Mouse (Mus musculus): ENCODE data around the gene Acadl. TPM values are rescaled to one million over a fixed set of nuclear protein-coding genes. Genes with fewer than 3 reads are reported as not detected.

Acadl gene
- polyA plus RNA-seq, 2 experiments = 34.8 to 105 TPM

DNA sequence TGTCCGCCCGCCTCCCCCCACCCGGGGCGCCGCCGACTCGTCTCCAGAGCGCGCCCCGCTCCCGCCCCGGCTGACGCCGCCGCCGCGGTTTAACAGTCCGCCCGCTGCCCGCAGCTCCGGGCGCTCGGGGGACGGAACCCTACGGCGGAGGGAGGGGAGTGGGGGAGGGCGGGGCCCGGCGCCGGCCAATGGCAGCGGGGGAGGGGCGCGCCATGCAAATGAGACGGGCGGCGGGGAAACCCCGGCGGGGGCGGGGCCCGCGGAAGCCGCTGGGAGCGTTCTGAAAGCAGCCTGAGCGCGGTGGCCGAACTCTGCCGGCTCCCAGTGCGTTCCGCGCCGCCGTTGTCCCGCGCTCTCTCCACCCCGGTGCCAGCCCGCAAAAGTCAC lies 45.6 kb downstream of the Acadl start, which contains the start of gene Kansl1l:
Gene Kansl1l, minus strand, starts transcription at position 110 of the 387 bp plus-strand sequence.
- DNase-seq (ENCODE audit: low read depth in 3 of 3, low spot score in 3 of 3) (peak; percentile 80 to 85 (median 84)), ATAC-seq (ENCODE audit: insufficient read depth) (peak; percentile 90)
- Histone ChIP-seq H3K4me2 (ENCODE audit: low read depth) (peak within 1 kb of the TSS; percentile 91), H3K36me3 (replicated peaks; ENCODE audit: control insufficient read depth, insufficient read depth, low read depth) (no peaks in the 10 kb centered on the region), H3K4me1 (replicated peaks; ENCODE audit: control insufficient read depth in 2 of 2, insufficient read depth in 2 of 2, low read length in 1 of 2) (peaks cover 4 to 7% of the 10 kb centered on the region in 2 experiments), H3K4me3 (ENCODE audit: insufficient read depth in 1 of 2, low read depth in 2 of 2, low read length in 2 of 2) (peak within 1 kb of the TSS; percentile 69 to 90), H3K27ac (peak within 1 kb of the TSS; percentile 89), H3K9ac (replicated peaks) (peak within 1 kb of the TSS; percentile 88), H3K27me3 (ENCODE audit: control insufficient read depth, insufficient read depth, low read length) (no peaks in the 10 kb centered on the region), H3K9me3 (ENCODE audit: control insufficient read depth, low read length) (no peaks in the 10 kb centered on the region)
- WGBS (ENCODE audit: insufficient replicate concordance) = 1% methylated on average over 36 of the region's 56 CpGs
- TF ChIP-seq EP300 (IDR thresholded peaks at IDR 0.05; ENCODE audit: low read depth) (no peak), CTCF (IDR thresholded peaks at IDR 0.05; ENCODE audit: low read depth) (no peak)

DNA sequence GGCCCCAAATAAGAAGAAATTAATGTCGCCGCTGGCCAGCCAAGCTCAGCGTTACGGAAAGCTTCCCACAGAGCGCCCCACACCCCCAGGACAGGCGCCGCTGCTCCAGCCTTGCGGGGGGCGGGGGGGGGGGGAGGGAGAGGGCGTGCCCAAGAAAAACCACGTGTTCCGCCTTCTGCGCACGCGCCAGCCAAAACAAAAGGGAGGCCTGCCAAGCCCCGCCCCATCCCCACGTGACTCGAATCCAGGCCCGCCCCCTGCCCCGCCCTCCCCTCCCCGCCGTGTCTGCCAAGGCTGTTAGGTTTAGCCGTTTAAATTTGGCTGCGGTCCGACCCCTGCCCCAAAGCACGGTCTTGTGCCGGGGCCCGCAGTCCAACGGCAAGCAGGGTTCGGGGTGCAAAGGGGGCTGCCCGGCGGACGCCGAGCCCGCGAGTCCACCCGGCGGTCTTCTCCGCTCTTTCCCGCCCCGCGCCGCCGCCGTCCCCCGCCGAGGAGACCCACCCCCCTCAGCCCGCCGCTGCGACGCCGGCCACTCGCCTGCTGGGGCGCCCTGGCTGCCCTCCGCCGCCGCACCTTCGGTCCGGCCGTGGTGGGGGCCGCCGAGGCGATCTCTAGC lies 46.1 kb downstream of the Acadl start:
- peak; percentile 75 to 78 (median 77) for DNase-seq (ENCODE audit: low read depth in 3 of 3, low spot score in 3 of 3)
- no peaks in the 10 kb centered on the region for H3K9me3 ChIP-seq (ENCODE audit: control insufficient read depth, low read length)
- peak overlapping the region; percentile 89 for H3K27ac ChIP-seq
- no peak for TF ChIP-seq CTCF (IDR thresholded peaks at IDR 0.05; ENCODE audit: low read depth)
- no peak for TF ChIP-seq EP300 (IDR thresholded peaks at IDR 0.05; ENCODE audit: low read depth)
- WGBS (ENCODE audit: insufficient replicate concordance) = under 1% methylated on average over 58 of the region's 63 CpGs
- H3K4me1 ChIP-seq (replicated peaks; ENCODE audit: control insufficient read depth in 2 of 2, insufficient read depth in 2 of 2, low read length in 1 of 2) = peaks cover 4 to 7% of the 10 kb centered on the region in 2 experiments
- H3K9ac ChIP-seq (replicated peaks) = peak overlapping the region; percentile 88
- ATAC-seq (ENCODE audit: insufficient read depth) = peak; percentile 81
- peak overlapping the region; percentile 69 to 90 for H3K4me3 ChIP-seq (ENCODE audit: insufficient read depth in 1 of 2, low read depth in 2 of 2, low read length in 2 of 2)
- H3K27me3 ChIP-seq (ENCODE audit: control insufficient read depth, insufficient read depth, low read length) = no peaks in the 10 kb centered on the region
- H3K36me3 ChIP-seq (replicated peaks; ENCODE audit: control insufficient read depth, insufficient read depth, low read depth) = no peaks in the 10 kb centered on the region
- H3K4me2 ChIP-seq (ENCODE audit: low read depth) = peak overlapping the region; percentile 91

DNA sequence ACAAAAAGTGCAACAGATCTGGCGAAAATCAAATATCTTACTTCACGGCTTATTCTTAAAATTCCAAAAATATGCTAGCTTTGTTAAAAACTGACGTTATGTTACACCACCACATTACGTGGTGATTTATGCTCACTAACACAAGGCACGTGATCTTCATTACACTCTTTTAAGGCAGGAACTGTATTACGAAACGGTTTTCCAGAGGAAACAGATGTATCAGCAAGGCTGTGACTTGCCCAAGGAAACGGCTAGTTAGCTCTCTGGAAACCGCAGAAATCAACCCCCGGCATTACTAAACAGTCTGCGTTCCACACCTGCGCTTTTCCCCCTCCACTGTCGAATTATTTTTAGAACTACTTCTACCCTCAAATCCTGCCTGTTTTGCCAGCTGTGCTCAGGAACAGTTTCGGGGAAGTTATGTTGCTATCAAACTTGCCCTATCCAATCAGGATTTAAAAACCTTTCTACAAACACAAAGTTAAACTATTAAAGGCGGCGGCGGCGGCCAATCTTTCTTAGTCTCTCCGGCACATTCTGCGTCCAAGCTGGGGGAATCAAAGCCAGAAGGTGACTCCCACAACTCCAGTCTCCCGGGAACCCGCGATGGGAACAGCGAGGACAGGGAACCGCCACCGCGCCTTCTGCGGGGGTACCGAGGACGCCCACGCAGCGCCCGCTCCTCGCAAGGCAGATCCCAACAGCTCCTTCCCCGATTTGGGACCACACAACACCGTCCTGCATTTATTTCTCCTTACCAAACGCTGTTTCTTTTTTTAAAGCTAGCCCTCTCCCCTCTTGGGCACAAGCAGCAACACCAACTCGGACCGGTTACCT lies 46.9 kb downstream of the Acadl start:
- ATAC-seq (ENCODE audit: insufficient read depth) (0 out of 2 replicates have a peak, but pooled peaks have one; percentile 7), DNase-seq (ENCODE audit: low read depth in 3 of 3, low spot score in 3 of 3) (peak; percentile 24 to 60 (median 40))
- no peaks in the 10 kb centered on the region for H3K36me3 ChIP-seq (replicated peaks; ENCODE audit: control insufficient read depth, insufficient read depth, low read depth)
- peak overlapping the region; percentile 84 for H3K9ac ChIP-seq (replicated peaks)
- no peaks in the 10 kb centered on the region for H3K9me3 ChIP-seq (ENCODE audit: control insufficient read depth, low read length)
- H3K27ac ChIP-seq = peak overlapping the region; percentile 61
- H3K27me3 ChIP-seq (ENCODE audit: control insufficient read depth, insufficient read depth, low read length) = no peaks in the 10 kb centered on the region
- TF ChIP-seq CTCF (IDR thresholded peaks at IDR 0.05; ENCODE audit: low read depth) (no peak), EP300 (IDR thresholded peaks at IDR 0.05; ENCODE audit: low read depth) (peak; percentile 31; the same call in 1 of the 2 replicates)
- peak overlapping the region; percentile 91 for H3K4me2 ChIP-seq (ENCODE audit: low read depth)
- H3K4me3 ChIP-seq (ENCODE audit: insufficient read depth in 1 of 2, low read depth in 2 of 2, low read length in 2 of 2) = peak overlapping the region; percentile 69 to 85
- WGBS (ENCODE audit: insufficient replicate concordance) = under 1% methylated on average over 39 of the region's 39 CpGs
- peaks cover 4 to 7% of the 10 kb centered on the region in 2 experiments for H3K4me1 ChIP-seq (replicated peaks; ENCODE audit: control insufficient read depth in 2 of 2, insufficient read depth in 2 of 2, low read length in 1 of 2)

DNA sequence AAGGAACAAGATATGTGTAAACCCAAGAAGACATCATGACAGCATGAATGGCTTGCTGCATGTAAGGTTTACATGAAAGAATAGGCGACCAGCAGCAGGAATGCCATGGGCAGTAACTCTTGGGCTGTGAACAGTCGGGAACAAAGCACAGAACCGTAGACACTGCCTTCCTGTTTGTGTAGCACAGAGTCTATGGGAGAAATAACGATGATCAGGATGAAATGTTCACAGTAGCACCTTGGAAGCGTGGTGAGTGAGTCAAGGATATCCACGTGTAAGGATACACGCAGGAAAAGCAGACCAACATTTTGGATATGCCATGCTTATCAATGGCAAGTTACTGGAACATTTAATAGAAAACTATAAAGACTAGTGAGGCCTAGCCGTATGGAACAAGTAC lies 48.3 kb downstream of the Acadl start:
- Histone ChIP-seq H3K4me3 (ENCODE audit: insufficient read depth in 1 of 2, low read depth in 2 of 2, low read length in 2 of 2) (no peak overlapping the region), H3K27ac (no peak overlapping the region), H3K4me2 (ENCODE audit: low read depth) (peak overlapping the region; percentile 41), H3K9ac (replicated peaks) (0 out of 2 replicates have a peak overlapping the region, but pooled peaks have one; percentile 3), H3K36me3 (replicated peaks; ENCODE audit: control insufficient read depth, insufficient read depth, low read depth) (no peaks in the 10 kb centered on the region), H3K4me1 (replicated peaks; ENCODE audit: control insufficient read depth in 2 of 2, insufficient read depth in 2 of 2, low read length in 1 of 2) (peaks cover 4 to 7% of the 10 kb centered on the region in 2 experiments), H3K9me3 (ENCODE audit: control insufficient read depth, low read length) (no peaks in the 10 kb centered on the region), H3K27me3 (ENCODE audit: control insufficient read depth, insufficient read depth, low read length) (no peaks in the 10 kb centered on the region)
- 29% methylated on average over 8 of the region's 8 CpGs for WGBS (ENCODE audit: insufficient replicate concordance)
- no peak for DNase-seq (ENCODE audit: low read depth in 3 of 3, low spot score in 3 of 3)
- no peak for ATAC-seq (ENCODE audit: insufficient read depth)
- TF ChIP-seq EP300 (IDR thresholded peaks at IDR 0.05; ENCODE audit: low read depth) = no peak
- no peak for TF ChIP-seq CTCF (IDR thresholded peaks at IDR 0.05; ENCODE audit: low read depth)

DNA sequence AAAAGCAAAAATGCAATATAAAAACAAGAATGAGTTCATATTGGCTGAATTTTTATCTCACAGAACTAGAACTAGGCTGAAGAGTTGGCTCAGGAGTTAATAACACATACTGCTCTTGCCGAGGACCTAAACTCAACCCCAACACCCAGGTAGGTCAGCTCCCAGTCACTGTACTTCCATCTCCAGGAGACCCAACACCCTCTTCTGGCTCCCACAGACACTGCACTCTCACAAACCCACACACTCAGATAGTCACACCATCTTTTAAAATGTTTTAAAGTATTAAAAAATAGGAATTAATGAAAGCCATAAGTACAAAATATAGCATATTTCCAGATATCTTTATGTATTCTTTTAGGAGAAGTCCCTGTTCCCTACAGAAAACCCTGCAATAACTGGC lies 49.9 kb downstream of the Acadl start:
- Histone ChIP-seq H3K4me1 (replicated peaks; ENCODE audit: control insufficient read depth in 2 of 2, insufficient read depth in 2 of 2, low read length in 1 of 2) (peaks cover 4 to 7% of the 10 kb centered on the region in 2 experiments), H3K27me3 (ENCODE audit: control insufficient read depth, insufficient read depth, low read length) (no peaks in the 10 kb centered on the region), H3K9ac (replicated peaks) (no peak overlapping the region), H3K27ac (no peak overlapping the region), H3K36me3 (replicated peaks; ENCODE audit: control insufficient read depth, insufficient read depth, low read depth) (no peaks in the 10 kb centered on the region), H3K4me2 (ENCODE audit: low read depth) (no peak overlapping the region), H3K9me3 (ENCODE audit: control insufficient read depth, low read length) (no peaks in the 10 kb centered on the region), H3K4me3 (ENCODE audit: insufficient read depth in 1 of 2, low read depth in 2 of 2, low read length in 2 of 2) (no peak overlapping the region)
- ATAC-seq (ENCODE audit: insufficient read depth) (no peak), DNase-seq (ENCODE audit: low read depth in 3 of 3, low spot score in 3 of 3) (no peak)
- 82% methylated on average over 1 of the region's 1 CpGs for WGBS (ENCODE audit: insufficient replicate concordance)
- 0 out of 2 replicates have a peak, but pooled peaks have one; percentile 3 for TF ChIP-seq CTCF (IDR thresholded peaks at IDR 0.05; ENCODE audit: low read depth)
- TF ChIP-seq EP300 (IDR thresholded peaks at IDR 0.05; ENCODE audit: low read depth) = no peak
